Mouse (Mus musculus) mesoderm, embryonic 11.5 days (tissue): Measurements from ENCODE around the gene Il13.

Experiments
- DNase-seq: peaks from one replicate; pipeline ENCODE4 v3.0.0-alpha.2; 2012; ENCODE audit warnings: low read depth, low spot score

Il13 gene

DNA sequence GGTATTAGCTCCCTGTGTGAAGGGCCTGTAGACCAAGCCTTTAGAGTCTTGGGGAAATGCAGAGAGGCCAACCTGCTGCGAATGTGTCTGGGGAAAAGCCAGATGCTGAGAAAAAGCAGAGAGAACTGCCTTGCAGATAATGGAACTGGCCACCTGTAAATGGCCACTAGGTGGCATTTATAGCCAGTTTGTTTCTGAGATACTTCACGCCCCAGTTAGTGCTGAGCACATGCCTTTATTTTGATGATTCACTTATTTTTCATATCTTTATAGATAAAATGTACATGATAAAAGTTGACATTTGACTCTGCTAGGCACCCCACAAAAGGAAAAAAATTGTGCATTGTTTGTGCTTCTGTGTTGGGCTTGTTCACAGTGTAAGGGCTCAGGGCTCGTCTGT is 49.7 kb downstream of the Il13 start:
- DNase-seq, result peak; percentile 11

DNA sequence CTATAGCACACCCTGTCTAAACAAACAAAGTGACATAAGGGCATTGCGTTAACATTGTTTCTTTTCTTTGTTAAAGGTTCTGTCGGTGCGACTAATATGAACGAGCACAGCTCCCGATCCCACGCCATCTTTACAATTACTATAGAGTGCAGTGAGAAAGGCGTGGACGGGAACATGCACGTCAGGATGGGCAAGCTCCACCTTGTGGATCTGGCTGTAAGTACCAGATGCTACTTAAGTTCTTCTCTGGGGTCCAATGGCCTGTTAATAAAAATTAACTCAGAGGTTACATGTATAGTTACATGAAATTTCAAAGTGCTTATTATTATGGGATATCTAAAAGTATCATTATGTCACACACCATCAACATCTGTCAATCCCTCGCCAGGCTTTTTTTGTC is 51.4 kb downstream of the Il13 start:
- DNase-seq, result no peak
